Mouse (Mus musculus): Measurements from ENCODE around the gene Lgals3bp. TPM values are rescaled to one million over a fixed set of nuclear protein-coding genes. Genes with fewer than 3 reads are reported as not detected.

Lgals3bp gene
- polyA plus RNA-seq (2015; fragmentation: Nextera tagmentation; extraction: Ambion mirVana): 5.9 and 8.3 TPM in 2 replicates

DNA sequence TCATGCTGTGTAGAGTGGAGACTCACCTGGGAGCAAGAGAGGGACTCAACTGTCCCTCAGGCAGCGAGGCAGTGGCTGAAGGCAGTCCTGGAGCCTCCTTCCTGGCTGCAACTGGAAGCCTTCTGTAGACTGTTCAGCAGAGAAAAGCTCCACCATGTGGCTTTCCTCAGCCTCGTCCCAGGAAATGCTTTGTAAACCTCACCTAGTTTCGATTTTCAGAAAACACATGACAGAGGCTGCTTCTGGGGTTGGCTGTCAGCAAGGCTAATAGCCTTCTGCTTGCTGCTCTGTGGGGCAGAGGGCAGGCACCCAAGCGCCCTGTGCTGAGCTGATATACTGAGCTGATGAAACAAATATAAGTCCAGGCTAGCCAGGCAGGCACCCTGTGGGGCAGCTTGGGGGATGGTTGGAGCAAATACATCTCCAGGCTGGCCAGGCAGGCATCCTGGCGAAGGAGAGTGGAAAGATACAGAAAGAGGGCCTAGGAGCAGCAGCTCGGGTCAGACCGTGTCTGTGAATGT lies at the start of gene Lgals3bp:
Gene Lgals3bp, minus strand, starts transcription at position 333 of the 521 bp plus-strand sequence.
- 0 out of 2 replicates have a peak, but pooled peaks cover 7% of the 10 kb centered on the region for H3K36me3 ChIP-seq
- H3K9me3 ChIP-seq: no peaks in the 10 kb centered on the region
- H3K4me2 ChIP-seq: no peak within 1 kb of the TSS
- no peak within 1 kb of the TSS for H3K4me3 ChIP-seq
- peaks cover 15% of the 10 kb centered on the region; the same call in 1 of the 2 replicates for H3K4me1 ChIP-seq (replicated peaks)
- 64% methylated on average over 7 of the region's 7 CpGs for WGBS
- no peaks in the 10 kb centered on the region for H3K27me3 ChIP-seq
- 0 out of 2 replicates have a peak, but pooled peaks have one; percentile 32 for ATAC-seq (ENCODE audit: low FRiP score, low read depth)
- peak within 1 kb of the TSS; percentile 35; the same call in 1 of the 2 replicates for H3K27ac ChIP-seq (replicated peaks)
- H3K9ac ChIP-seq: no peak within 1 kb of the TSS

DNA sequence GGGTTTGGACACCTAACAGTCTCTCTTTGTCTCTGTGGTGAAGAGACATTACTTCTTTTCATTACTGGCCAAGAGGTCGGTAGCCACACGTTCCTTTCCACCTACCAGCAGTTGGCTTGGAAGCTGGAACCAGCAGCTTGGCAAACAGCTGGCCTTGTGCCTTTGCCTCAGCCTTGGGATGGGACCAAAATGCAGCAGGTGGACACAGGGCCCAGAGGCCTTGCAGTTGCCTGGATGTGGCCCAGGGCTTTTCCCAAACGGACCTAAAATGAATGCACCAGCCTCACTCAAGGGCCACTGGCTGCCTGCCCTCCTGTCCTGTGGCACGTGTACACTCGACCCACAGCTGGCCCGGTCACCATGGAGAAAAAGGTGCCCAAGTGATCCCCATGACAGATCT lies 49.3 kb upstream of the Lgals3bp start:
- whole genome bisulfite sequencing: 86% methylated on average over 6 of the region's 6 CpGs
- Histone ChIP-seq H3K27ac (replicated peaks) (no peak overlapping the region), H3K36me3 (no peaks in the 10 kb centered on the region), H3K27me3 (no peaks in the 10 kb centered on the region), H3K9ac (no peak overlapping the region), H3K4me1 (replicated peaks) (no peaks in the 10 kb centered on the region), H3K9me3 (no peaks in the 10 kb centered on the region), H3K4me3 (no peak overlapping the region), H3K4me2 (no peak overlapping the region)
- ATAC-seq (ENCODE audit: low FRiP score, low read depth): no peak

DNA sequence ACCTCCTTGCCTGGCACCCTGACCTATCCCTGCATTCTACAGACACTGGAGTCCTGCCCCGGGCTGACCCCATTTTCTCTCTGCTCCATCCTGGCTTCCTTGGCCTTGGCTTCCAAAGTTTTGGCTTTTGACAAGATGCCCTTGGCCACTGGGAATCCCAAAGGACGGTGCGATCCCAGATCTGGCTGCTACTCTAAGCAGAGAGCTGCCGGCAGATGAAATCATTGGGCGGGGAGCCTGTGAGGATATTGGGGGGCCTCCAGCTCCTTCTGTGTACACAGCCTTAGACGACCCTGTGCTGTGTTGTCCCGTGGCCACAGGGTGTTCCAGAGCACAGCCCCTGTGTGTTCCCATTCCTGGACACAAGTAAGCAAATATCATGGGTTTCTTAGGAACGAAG lies 46.5 kb upstream of the Lgals3bp start:
- H3K4me1 ChIP-seq (replicated peaks): no peaks in the 10 kb centered on the region
- no peak overlapping the region for H3K4me2 ChIP-seq
- H3K36me3 ChIP-seq: no peaks in the 10 kb centered on the region
- no peaks in the 10 kb centered on the region for H3K9me3 ChIP-seq
- ATAC-seq (ENCODE audit: low FRiP score, low read depth): no peak
- no peak overlapping the region for H3K4me3 ChIP-seq
- no peak overlapping the region for H3K27ac ChIP-seq (replicated peaks)
- WGBS: 86% methylated on average over 8 of the region's 8 CpGs
- no peak overlapping the region for H3K9ac ChIP-seq
- peaks cover 3% of the 10 kb centered on the region; the same call in 1 of the 2 replicates for H3K27me3 ChIP-seq

DNA sequence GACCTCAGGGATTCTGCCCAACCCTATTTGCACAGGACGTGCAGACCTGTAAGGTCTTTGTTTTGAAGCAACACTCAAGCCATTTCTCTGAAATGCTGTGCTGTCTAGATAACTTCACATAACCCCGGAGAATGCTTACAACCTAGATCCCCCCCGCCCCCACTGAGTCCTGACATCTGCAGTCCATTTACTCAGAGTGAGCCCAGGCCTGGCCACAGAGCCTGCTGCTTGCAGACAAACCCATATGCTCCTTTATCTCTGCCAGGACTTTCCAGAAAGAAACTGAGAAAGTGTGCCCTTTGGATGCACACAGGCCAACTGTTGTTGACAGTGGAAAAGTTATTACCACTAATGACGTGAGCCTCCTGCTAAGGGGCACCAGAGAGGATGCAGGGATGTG lies 45.5 kb upstream of the Lgals3bp start:
- H3K27ac ChIP-seq (replicated peaks): no peak overlapping the region
- peaks cover 3% of the 10 kb centered on the region; the same call in 1 of the 2 replicates for H3K27me3 ChIP-seq
- no peak overlapping the region for H3K9ac ChIP-seq
- H3K4me2 ChIP-seq: no peak overlapping the region
- no peak overlapping the region for H3K4me3 ChIP-seq
- no peaks in the 10 kb centered on the region for H3K36me3 ChIP-seq
- no peak for ATAC-seq (ENCODE audit: low FRiP score, low read depth)
- H3K4me1 ChIP-seq (replicated peaks): peaks cover 8% of the 10 kb centered on the region
- WGBS: 72% methylated on average over 4 of the region's 4 CpGs
- no peaks in the 10 kb centered on the region for H3K9me3 ChIP-seq

DNA sequence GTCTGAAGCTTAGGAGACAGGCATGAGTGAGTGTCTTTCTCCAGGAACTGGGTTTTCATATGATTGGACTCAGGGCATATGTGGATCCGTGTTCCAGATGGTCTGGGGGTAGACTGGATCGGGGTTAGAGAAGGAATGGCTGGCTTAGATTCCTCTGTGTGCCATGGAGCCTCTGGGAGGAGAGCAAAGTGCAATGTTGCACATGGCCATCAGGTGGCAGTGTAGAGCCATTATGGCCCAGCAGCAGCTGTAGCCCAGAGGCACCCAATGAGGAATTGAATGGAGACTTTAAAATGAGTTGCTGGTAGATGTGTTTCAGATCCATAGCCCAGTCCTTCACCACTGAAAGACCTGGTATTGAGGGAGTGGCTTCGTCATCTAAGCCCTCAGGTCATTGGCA lies 44.0 kb upstream of the Lgals3bp start:
- 15% methylated on average over 3 of the region's 3 CpGs for WGBS

DNA sequence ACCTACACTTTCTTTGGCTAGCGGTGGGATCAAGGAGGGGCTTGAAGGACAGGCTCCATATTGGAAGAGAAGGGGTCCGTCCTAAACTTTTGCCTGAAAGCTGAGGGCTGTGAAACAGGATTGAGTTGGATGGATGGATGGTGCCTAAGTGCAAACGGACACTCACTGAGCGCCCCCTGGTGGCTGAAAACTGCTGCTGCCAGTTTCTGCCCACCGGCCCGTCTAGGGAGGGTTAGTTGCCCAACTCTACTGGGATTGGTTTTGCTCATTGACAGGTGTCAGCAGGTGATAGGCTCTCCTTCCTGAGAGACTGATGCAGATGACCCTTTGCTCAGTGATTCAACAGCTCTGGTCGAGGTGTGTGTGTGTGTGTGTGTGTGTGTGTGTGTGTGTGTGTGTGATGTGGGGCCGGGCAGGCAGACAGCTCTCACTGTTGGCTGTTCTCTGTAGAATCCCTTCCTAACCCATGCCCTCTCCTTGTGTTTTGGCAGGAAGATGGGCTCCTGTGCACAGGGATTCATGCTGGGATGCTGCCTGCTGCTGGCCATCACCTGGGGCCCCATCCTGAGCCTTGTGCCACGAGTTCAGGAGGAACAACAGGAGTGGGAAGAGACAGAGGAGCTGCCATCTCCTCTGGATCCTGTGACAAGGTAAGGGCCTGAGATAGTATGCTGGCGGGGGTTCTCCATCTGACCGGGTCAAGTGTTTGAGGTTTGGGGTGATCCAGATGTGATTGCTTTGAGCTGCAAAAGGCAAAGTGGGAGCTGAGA lies 41.5 kb upstream of the Lgals3bp start:
- no peak overlapping the region for H3K27ac ChIP-seq (replicated peaks)
- no peak overlapping the region for H3K4me3 ChIP-seq
- 36% methylated on average over 11 of the region's 11 CpGs for WGBS
- H3K9ac ChIP-seq: no peak overlapping the region
- peak; percentile 24; the same call in 1 of the 2 replicates for ATAC-seq (ENCODE audit: low FRiP score, low read depth)
- no peak overlapping the region for H3K4me2 ChIP-seq
- no peaks in the 10 kb centered on the region for H3K9me3 ChIP-seq
- no peaks in the 10 kb centered on the region for H3K36me3 ChIP-seq
- peaks cover 22% of the 10 kb centered on the region for H3K4me1 ChIP-seq (replicated peaks)
- peaks cover 3% of the 10 kb centered on the region; the same call in 1 of the 2 replicates for H3K27me3 ChIP-seq

More for the DNA sequence above, 44.0 kb upstream of the Lgals3bp start:
- Histone ChIP-seq H3K4me1 (replicated peaks) (peaks cover 12% of the 10 kb centered on the region), H3K27ac (replicated peaks) (no peak overlapping the region), H3K27me3 (peaks cover 3% of the 10 kb centered on the region; the same call in 1 of the 2 replicates), H3K4me3 (no peak overlapping the region), H3K4me2 (no peak overlapping the region), H3K36me3 (no peaks in the 10 kb centered on the region), H3K9ac (no peak overlapping the region), H3K9me3 (no peaks in the 10 kb centered on the region)
- peak; percentile 36 for ATAC-seq (ENCODE audit: low FRiP score, low read depth)

DNA sequence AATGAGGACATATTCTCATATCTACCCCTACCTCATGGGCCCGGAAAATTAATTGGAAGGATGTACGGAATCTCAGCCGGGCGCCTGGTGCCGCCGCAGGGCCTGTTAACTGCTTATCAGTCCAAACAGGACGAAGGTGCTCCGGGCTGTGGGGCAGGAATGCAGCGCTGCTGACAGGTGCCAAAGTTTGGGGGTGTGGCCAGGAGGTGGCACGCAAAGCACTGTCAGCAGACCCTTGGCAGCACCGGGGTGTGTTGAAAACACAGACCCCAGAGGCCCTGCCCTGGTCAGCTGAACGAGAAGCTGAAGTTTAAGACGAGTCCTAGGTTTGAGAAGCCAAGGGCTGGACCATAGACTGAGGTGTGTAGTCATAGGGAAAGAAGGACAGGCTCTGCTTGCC lies 40.8 kb upstream of the Lgals3bp start:
- Histone ChIP-seq H3K4me2 (no peak overlapping the region), H3K9ac (no peak overlapping the region), H3K4me3 (no peak overlapping the region), H3K9me3 (no peaks in the 10 kb centered on the region), H3K4me1 (replicated peaks) (peaks cover 29% of the 10 kb centered on the region), H3K36me3 (no peaks in the 10 kb centered on the region), H3K27me3 (peaks cover 3% of the 10 kb centered on the region; the same call in 1 of the 2 replicates), H3K27ac (replicated peaks) (no peak overlapping the region)
- peak; percentile 21; the same call in 1 of the 2 replicates for ATAC-seq (ENCODE audit: low FRiP score, low read depth)
- 65% methylated on average over 13 of the region's 13 CpGs for WGBS

DNA sequence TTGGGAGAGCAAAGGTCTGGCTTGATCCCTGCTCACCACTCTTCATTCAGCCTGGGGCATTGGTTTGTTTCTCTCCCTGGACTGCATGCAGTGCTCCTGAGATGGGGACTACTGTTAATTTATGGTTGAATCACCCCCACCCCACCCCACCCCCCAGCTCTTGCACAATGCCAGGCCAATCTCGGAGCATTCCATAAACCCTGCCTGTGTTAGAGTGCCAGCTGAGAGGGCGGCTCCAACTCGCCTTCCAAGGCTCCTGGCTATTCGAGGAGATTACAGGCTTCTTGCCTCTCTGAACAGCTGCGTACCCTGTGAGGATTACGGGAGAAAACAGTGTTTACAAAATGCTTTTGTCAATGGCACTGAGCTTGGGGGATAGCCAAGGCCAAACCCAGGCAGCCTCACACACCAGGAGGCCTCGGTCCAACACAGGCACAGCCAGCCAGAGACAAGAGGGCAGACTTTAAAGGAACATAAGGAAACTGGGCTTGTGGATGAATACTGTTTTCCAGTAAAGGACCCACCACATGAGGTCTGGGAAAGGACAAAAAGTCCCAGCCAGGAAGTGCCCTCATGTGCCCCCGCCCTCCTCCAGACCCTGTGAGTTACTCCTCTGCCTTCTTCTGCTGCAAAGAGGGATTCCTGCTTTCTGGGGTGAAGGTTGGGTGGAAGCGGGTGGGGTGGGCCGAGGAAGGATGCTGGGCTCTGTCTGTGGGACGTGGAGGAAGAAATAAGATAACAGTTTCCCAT lies 36.9 kb upstream of the Lgals3bp start:
- Histone ChIP-seq H3K4me2 (no peak overlapping the region), H3K27me3 (no peaks in the 10 kb centered on the region), H3K9me3 (no peaks in the 10 kb centered on the region), H3K27ac (replicated peaks) (peak overlapping the region; percentile 37; the same call in 1 of the 2 replicates), H3K4me3 (no peak overlapping the region), H3K36me3 (no peaks in the 10 kb centered on the region), H3K9ac (no peak overlapping the region), H3K4me1 (replicated peaks) (peaks cover 47% of the 10 kb centered on the region)
- ATAC-seq (ENCODE audit: low FRiP score, low read depth): peak; percentile 39
- 22% methylated on average over 11 of the region's 11 CpGs for WGBS

DNA sequence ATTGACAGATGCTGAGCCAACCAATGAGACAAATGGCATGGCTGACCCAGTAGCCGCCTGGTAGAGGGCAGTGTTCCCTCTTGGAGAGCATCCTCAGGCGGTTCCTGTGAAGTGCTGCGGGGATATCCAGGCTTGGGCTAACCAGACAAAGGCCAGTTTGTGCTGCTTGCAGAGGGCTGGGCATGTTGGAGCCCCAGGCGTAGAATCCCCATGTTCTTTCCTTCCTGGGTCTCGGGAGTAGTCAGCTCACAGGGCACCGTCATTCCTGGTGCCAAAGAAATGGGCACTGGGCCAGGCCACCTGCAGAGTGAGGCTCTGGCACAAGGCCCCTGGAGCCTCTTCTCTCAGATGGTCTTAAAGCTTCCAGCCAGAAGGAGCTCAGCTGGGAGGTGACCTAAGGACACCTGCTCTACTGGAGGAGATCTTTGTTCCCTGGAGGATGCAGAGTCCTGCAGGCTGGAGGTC lies 34.6 kb upstream of the Lgals3bp start:
- Histone ChIP-seq H3K4me1 (replicated peaks) (peaks cover 48% of the 10 kb centered on the region), H3K9me3 (no peaks in the 10 kb centered on the region), H3K4me3 (no peak overlapping the region), H3K36me3 (no peaks in the 10 kb centered on the region), H3K9ac (no peak overlapping the region), H3K27me3 (no peaks in the 10 kb centered on the region), H3K4me2 (no peak overlapping the region), H3K27ac (replicated peaks) (0 out of 2 replicates have a peak overlapping the region, but pooled peaks have one; percentile 19)
- peak; percentile 48; the same call in 1 of the 2 replicates for ATAC-seq (ENCODE audit: low FRiP score, low read depth)
- WGBS: 38% methylated on average over 6 of the region's 6 CpGs

DNA sequence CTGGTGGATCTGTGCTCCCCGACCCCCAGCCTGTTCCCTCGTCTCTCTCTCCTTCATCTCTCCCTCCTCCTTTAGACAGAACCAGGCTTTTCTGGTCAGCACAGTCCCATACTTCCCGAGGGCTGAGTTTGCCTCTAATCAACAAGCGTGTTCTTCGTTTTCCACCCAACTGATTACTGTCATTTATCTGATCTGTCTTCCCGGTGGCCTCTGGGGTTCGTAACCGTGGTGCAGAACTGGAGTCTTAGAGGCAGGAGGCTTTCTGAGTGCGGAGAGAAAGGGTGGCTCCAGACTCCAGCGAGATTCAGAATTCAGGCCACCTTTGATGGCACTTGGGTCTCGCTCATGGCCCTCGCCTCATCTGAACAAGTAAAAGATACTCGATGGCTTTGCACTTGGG lies 32.2 kb upstream of the Lgals3bp start:
- Histone ChIP-seq H3K27me3 (no peaks in the 10 kb centered on the region), H3K4me1 (replicated peaks) (peaks cover 56% of the 10 kb centered on the region), H3K4me2 (peak overlapping the region; percentile 36), H3K27ac (replicated peaks) (0 out of 2 replicates have a peak overlapping the region, but pooled peaks have one; percentile 12), H3K9me3 (no peaks in the 10 kb centered on the region), H3K9ac (no peak overlapping the region), H3K36me3 (no peaks in the 10 kb centered on the region), H3K4me3 (no peak overlapping the region)
- WGBS: 41% methylated on average over 13 of the region's 13 CpGs
- ATAC-seq (ENCODE audit: low FRiP score, low read depth): no peak

DNA sequence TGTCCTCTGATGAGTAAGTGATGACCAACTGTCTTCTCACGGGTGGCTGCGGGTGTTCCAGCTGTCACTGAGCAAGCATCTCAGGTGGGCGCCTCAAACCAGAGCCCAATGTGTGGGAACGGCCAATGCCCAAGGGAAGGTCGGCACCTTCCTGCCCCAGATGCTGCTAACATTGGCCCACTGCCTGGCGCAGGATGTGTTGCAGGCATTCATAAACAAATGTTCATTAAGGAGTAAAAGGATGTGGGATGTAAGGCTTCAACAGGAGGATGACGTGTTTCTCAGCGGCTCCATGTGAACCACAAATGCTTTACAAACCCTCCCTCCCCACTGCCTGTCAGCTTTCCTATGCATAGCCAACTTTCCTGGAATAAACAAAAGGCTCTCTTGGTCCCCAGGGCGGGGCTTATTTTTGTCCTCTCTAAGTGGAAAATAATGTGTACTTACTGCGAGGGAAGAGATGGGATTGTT lies 31.5 kb upstream of the Lgals3bp start:
- H3K9ac ChIP-seq: no peak overlapping the region; the same call in 1 of the 2 replicates
- 61% methylated on average over 10 of the region's 10 CpGs for WGBS
- H3K4me1 ChIP-seq (replicated peaks): peaks cover 56% of the 10 kb centered on the region
- no peaks in the 10 kb centered on the region for H3K9me3 ChIP-seq
- H3K4me3 ChIP-seq: no peak overlapping the region
- H3K4me2 ChIP-seq: peak overlapping the region; percentile 36
- no peaks in the 10 kb centered on the region for H3K27me3 ChIP-seq
- ATAC-seq (ENCODE audit: low FRiP score, low read depth): no peak
- no peaks in the 10 kb centered on the region for H3K36me3 ChIP-seq
- H3K27ac ChIP-seq (replicated peaks): 0 out of 2 replicates have a peak overlapping the region, but pooled peaks have one; percentile 12
